8 mouse cellular contexts compared by ENCODE assay signal in genomic region chr4:134000466-134001438, GRCm38 (mm10). TPM values are rescaled to one million over a fixed set of nuclear protein-coding genes. Genes with fewer than 3 reads are reported as not detected.
DNase-seq lines count a peak whose midpoint lies in the region; ATAC-seq and TF ChIP-seq lines count a peak whose summit lies in the region.

Gene Dhdds (minus strand): TSS chr4:134000918.

- H3K4me1 ChIP-seq in bone marrow, adult 2 months (ENCODE audit: control insufficient read depth, insufficient read depth, low read length), result no peaks in the 10 kb centered on the region; the same call in 1 of the 2 replicates
- H3K4me1 ChIP-seq in embryonic facial prominence, embryonic 15.5 days, result peaks cover 5% of the 10 kb centered on the region
- no peaks in the 10 kb centered on the region for H3K4me1 ChIP-seq in limb, embryonic 14.5 days (ENCODE audit: control insufficient read depth, insufficient read depth, low read length)
- no peaks in the 10 kb centered on the region for H3K4me1 ChIP-seq in midbrain, postnatal 0 days (ENCODE audit: insufficient read depth, low read length)

- peaks cover 7% of the 10 kb centered on the region for H3K36me3 ChIP-seq in embryonic facial prominence, embryonic 15.5 days
- peaks cover 12% of the 10 kb centered on the region for H3K36me3 ChIP-seq in limb, embryonic 14.5 days (ENCODE audit: control insufficient read depth, insufficient read depth, low read length)
- H3K36me3 ChIP-seq in midbrain, postnatal 0 days (ENCODE audit: insufficient read depth, low read length), result peaks cover 5% of the 10 kb centered on the region; the same call in 1 of the 2 replicates

- no peaks in the 10 kb centered on the region for H3K27me3 ChIP-seq in embryonic facial prominence, embryonic 15.5 days
- no peaks in the 10 kb centered on the region for H3K27me3 ChIP-seq in limb, embryonic 14.5 days (ENCODE audit: control insufficient read depth, insufficient read depth, low read length)
- H3K27me3 ChIP-seq in midbrain, postnatal 0 days (ENCODE audit: insufficient read depth, low read length), result no peaks in the 10 kb centered on the region

- 0 out of 2 replicates have a peak, but pooled peaks have one; percentile 22 for TF ChIP-seq POLR2A in bone marrow, adult 2 months (IDR thresholded peaks at IDR 0.05; ENCODE audit: borderline replicate concordance, control insufficient read depth, low read depth, low read length)
- TF ChIP-seq POLR2A in limb, embryonic 14.5 days (IDR thresholded peaks at IDR 0.05; ENCODE audit: borderline replicate concordance, extremely low read depth, insufficient read depth, insufficient read length), result peak; percentile 65; the same call in 1 of the 2 replicates

- H3K4me2 ChIP-seq in embryonic facial prominence, embryonic 15.5 days (replicated peaks), result peak within 1 kb of the TSS; percentile 80
- H3K4me2 ChIP-seq in limb, embryonic 14.5 days (replicated peaks; ENCODE audit: low read depth, low read length, severe bottlenecking), result peak within 1 kb of the TSS; percentile 85
- H3K4me2 ChIP-seq in midbrain, postnatal 0 days (ENCODE audit: low read depth, low read length, poor library complexity, severe bottlenecking), result peak within 1 kb of the TSS; percentile 85

- peak; percentile 98 for ATAC-seq in embryonic facial prominence, embryonic 15.5 days (ENCODE audit: insufficient number of reproducible peaks, low FRiP score, low TSS enrichment, low read depth)
- peak; percentile 99 for ATAC-seq in limb, embryonic 14.5 days (ENCODE audit: low FRiP score, low read depth)
- ATAC-seq in midbrain, postnatal 0 days (ENCODE audit: low FRiP score), result peak; percentile 98

- peak; percentile 99 for DNase-seq in 416B (ENCODE audit: low read depth)
- peak; percentile 92 for DNase-seq in heart, adult 8-10 months (ENCODE audit: low spot score)
- peak; percentile 97 for DNase-seq in kidney, adult 9 months
- DNase-seq in limb, embryonic 14.5 days (ENCODE audit: low spot score), result peak; percentile 95
- peak; percentile 98 for DNase-seq in midbrain, postnatal 0 days (ENCODE audit: low spot score)
- DNase-seq in spleen, postnatal 14 days (ENCODE audit: low spot score in 2 of 2), result peak; percentile 90 to 94

- TF ChIP-seq CTCF in bone marrow, adult 2 months (IDR thresholded peaks at IDR 0.05; ENCODE audit: control insufficient read depth, insufficient read depth, low read length), result no peak
- TF ChIP-seq CTCF in midbrain, postnatal 0 days (IDR thresholded peaks at IDR 0.05), result no peak

- under 1% methylated on average over 49 of the region's 49 CpGs for WGBS in bone marrow, adult 2 months
- WGBS in embryonic facial prominence, embryonic 15.5 days, result under 1% methylated on average over 49 of the region's 49 CpGs
- WGBS in limb, embryonic 14.5 days, result 2% methylated on average over 49 of the region's 49 CpGs
- 1% methylated on average over 49 of the region's 49 CpGs for WGBS in midbrain, postnatal 0 days

- H3K27ac ChIP-seq in bone marrow, adult 2 months (ENCODE audit: control insufficient read depth, insufficient read depth, low read depth, low read length, poor library complexity), result peak within 1 kb of the TSS; percentile 71
- peak within 1 kb of the TSS; percentile 78; the same call in 1 of the 2 replicates for H3K27ac ChIP-seq in embryonic facial prominence, embryonic 15.5 days (replicated peaks)
- H3K27ac ChIP-seq in limb, embryonic 14.5 days (replicated peaks; ENCODE audit: low read depth, low read length), result no peak within 1 kb of the TSS
- H3K27ac ChIP-seq in midbrain, postnatal 0 days (ENCODE audit: low read depth, low read length), result peak within 1 kb of the TSS; percentile 59; the same call in 1 of the 2 replicates

- peak within 1 kb of the TSS; percentile 75 for H3K9ac ChIP-seq in embryonic facial prominence, embryonic 15.5 days
- H3K9ac ChIP-seq in limb, embryonic 14.5 days (ENCODE audit: low read depth, low read length, severe bottlenecking), result peak within 1 kb of the TSS; percentile 71
- H3K9ac ChIP-seq in midbrain, postnatal 0 days (replicated peaks; ENCODE audit: low read length, poor library complexity, severe bottlenecking), result peak within 1 kb of the TSS; percentile 76

- H3K4me3 ChIP-seq in bone marrow, adult 2 months (replicated peaks; ENCODE audit: control insufficient read depth, low read depth, low read length), result peak within 1 kb of the TSS; percentile 81
- peak within 1 kb of the TSS; percentile 81 for H3K4me3 ChIP-seq in embryonic facial prominence, embryonic 15.5 days (replicated peaks)
- H3K4me3 ChIP-seq in limb, embryonic 14.5 days (replicated peaks; ENCODE audit: low read length), result peak within 1 kb of the TSS; percentile 65
- H3K4me3 ChIP-seq in midbrain, postnatal 0 days (ENCODE audit: low read depth, low read length), result peak within 1 kb of the TSS; percentile 70

- H3K9me3 ChIP-seq in embryonic facial prominence, embryonic 15.5 days (replicated peaks), result no peaks in the 10 kb centered on the region
- no peaks in the 10 kb centered on the region for H3K9me3 ChIP-seq in limb, embryonic 14.5 days (ENCODE audit: control insufficient read depth, low read length)
- H3K9me3 ChIP-seq in midbrain, postnatal 0 days (ENCODE audit: low read length), result no peaks in the 10 kb centered on the region

RNA-seq across cellular contexts. Expression of gene Dhdds, which starts in this region (rescaled TPM):
- polyA plus RNA-seq in bone marrow, adult 2 months (2011; ENCODE audit: insufficient read depth, insufficient read length, low replicate concordance, missing spikeins), result 20.6 and 30.2 TPM in 2 replicates
- 44.2 and 44.5 TPM in 2 replicates for polyA plus RNA-seq in embryonic facial prominence, embryonic 15.5 days (2015; fragmentation: Nextera tagmentation; extraction: Ambion mirVana)
- total RNA-seq in heart, adult 8-10 months (2022), result 10 to 100 TPM; 33.6 to 44.8 (median 36.3) TPM
- polyA plus RNA-seq in limb, embryonic 14.5 days (2012; rRNA removed), result 47.6 and 54.0 TPM in 2 replicates
- polyA plus RNA-seq in limb, embryonic 14.5 days (2014; fragmentation: Nextera tagmentation; extraction: Ambion mirVana), result 45.1 and 47.2 TPM in 2 replicates
- 45.6 and 46.2 TPM in 2 replicates for total RNA-seq in midbrain, postnatal 0 days (2014; rRNA removed)
- polyA plus RNA-seq in midbrain, postnatal 0 days (2015; fragmentation: Nextera tagmentation; extraction: Ambion mirVana), result 38.3 and 42.6 TPM in 2 replicates
